Mouse (Mus musculus) ZHBTc4 (cell line): Measurements from ENCODE around the gene Arhgap15.

Source experiments
- DNase-seq: peaks from one replicate; pipeline ENCODE4 v3.0.0-alpha.2; 2011; ENCODE audit warnings: low read depth, low spot score

Gene Arhgap15

DNA sequence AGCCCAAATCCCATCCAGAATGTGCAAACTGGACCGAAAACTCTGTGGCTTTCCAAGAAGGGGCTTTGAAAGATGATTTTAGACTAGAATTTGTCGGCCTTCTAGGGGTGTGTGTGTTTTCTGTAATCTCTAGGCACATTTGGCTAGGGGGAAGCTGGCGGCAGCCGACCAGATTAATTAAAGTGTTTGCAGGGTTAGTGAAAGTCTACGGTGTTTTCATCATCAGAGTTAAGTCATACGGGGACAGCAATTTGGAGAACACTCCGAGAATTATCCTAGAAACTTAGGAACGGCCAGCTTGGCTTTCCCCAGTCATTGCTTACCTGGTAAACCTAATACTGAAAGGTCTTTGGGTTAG, 356.6 kb downstream of the Arhgap15 start:
- DNase-seq = no peak

GRCm38 (mm10) chr2:44106359-44106758, 357.7 kb downstream of the Arhgap15 start:
- no peak for DNase-seq

DNA sequence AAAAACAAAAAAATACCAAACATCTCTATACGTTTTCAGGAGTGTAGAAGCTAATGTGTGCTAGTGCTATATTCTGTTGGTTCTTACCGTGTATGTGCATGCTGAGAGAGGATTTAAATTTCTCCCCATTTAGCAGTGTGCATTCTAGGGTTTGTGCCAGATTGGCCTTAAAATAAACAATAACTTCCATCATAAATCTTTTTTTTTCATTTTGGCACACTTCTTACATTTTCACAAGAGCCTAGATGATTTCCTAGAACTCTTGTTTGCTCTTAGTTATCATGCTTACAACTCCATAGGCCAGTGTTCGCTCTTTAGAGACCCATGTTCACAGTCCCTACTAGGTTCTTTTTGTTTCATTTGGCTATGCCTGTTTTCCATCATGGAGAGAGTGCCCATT, 362.7 kb downstream of the Arhgap15 start:
- no peak for DNase-seq

GRCm38 (mm10) chr2:44112990-44113798, 364.6 kb downstream of the Arhgap15 start:
- no peak for DNase-seq

- DNase-seq = no peak
Observed at GRCm38 (mm10) chr2:44114296-44114695, 365.7 kb downstream of the Arhgap15 start.

DNA sequence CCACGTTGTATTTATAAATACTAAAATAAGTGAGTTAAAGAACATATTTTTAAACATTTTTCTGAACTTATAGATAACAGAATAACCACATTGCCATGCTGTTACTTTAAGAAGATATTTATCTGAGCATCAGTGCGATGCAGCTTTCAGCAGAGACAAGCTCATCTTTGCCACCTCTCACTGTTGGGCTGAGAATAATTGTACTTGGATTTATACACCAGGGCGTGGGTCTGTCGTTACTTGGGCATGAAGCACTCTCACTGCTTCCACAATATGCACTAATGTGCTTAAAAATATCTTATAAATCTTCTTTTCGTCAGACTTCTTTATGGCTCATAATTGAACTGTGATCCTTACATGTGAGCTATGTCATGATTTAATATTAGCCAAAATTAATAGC, 372.5 kb downstream of the Arhgap15 start:
- no peak for DNase-seq

DNA sequence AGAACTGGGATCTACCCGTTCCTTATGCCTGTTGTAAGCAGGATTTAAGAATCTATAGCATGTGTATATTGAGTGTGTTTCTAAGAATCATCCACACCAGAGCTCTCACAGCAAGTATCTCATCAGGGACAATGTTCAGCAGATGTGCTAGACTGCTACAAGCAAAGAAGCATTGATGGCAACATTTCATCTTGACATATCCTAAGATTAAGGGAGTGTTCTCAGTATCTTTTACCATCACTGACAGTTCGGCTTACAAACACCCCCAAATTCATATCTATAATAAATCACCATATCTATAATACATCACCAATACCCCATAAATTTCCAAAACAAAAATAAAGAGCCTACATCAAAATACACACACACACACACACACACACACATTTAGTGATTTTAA, 374.6 kb downstream of the Arhgap15 start:
- no peak for DNase-seq

DNA sequence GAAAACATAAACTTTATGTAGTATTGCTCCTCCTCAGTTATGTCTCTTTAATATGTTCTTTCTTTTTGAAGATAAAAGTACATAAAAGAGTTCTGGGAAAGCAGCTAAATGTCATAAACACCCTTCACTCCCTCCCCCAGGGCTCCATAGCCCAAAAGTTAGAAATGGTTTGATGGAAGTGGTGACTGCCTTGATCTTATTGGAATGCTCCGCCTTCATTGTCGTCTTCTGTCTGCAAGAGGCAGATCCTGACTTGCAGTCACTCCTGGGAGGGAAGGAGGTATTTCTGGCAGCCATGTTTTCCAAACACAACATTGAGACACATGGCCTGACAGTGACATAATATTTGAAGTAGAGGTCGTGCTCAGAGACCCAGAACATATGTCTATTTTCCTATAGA, 375.5 kb downstream of the Arhgap15 start:
- DNase-seq = no peak

DNA sequence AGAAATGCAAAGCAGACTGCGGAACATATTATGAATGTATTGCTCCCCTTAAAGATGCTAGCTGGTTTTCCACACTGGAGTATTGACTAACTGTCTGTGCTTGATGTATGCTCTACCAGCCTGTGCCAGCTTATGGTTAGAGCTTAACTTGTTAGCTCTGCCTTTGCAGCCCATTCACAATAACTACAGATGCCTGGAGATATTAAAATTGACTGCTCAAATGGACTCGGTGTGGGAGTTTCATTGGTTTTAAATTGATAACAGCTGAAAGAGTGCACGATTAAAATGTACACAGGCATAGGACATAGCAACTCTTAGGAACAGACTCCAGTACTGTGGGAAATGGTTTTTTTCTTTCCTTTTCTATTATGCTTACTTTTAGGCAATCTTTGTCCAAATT, 376.1 kb downstream of the Arhgap15 start:
- DNase-seq = no peak

GRCm38 (mm10) chr2:44126044-44126695, 377.5 kb downstream of the Arhgap15 start:
- DNase-seq = no peak

DNA sequence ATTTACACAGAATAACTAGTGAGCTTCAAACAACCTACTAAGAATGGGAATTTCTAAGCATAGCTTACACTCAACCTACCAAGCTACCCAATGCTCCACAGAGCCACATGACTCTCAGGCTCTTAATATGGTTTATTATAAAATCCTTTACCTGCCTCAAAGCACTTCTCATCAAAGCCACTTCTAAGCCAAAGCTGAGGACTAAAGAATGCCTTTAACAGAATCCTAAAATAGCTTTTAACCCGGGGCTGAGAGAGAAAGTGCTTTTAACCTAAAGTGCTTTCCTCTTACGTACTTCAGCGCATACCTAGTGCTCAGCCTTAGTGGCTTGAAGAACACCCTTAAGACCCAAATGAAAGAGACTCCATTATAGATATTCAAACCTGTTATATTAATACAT, 380.9 kb downstream of the Arhgap15 start:
- DNase-seq = no peak

- no peak for DNase-seq
Observed at GRCm38 (mm10) chr2:44131271-44131670, 382.6 kb downstream of the Arhgap15 start.

GRCm38 (mm10) chr2:44134796-44135195, 386.2 kb downstream of the Arhgap15 start:
- no peak for DNase-seq

GRCm38 (mm10) chr2:44140455-44140854, 391.8 kb downstream of the Arhgap15 start:
- DNase-seq = no peak

- DNase-seq = no peak
Observed at GRCm38 (mm10) chr2:44142152-44142551, 393.5 kb downstream of the Arhgap15 start.

- DNase-seq = no peak
Observed at GRCm38 (mm10) chr2:44142611-44143010, 394.0 kb downstream of the Arhgap15 start.

DNA sequence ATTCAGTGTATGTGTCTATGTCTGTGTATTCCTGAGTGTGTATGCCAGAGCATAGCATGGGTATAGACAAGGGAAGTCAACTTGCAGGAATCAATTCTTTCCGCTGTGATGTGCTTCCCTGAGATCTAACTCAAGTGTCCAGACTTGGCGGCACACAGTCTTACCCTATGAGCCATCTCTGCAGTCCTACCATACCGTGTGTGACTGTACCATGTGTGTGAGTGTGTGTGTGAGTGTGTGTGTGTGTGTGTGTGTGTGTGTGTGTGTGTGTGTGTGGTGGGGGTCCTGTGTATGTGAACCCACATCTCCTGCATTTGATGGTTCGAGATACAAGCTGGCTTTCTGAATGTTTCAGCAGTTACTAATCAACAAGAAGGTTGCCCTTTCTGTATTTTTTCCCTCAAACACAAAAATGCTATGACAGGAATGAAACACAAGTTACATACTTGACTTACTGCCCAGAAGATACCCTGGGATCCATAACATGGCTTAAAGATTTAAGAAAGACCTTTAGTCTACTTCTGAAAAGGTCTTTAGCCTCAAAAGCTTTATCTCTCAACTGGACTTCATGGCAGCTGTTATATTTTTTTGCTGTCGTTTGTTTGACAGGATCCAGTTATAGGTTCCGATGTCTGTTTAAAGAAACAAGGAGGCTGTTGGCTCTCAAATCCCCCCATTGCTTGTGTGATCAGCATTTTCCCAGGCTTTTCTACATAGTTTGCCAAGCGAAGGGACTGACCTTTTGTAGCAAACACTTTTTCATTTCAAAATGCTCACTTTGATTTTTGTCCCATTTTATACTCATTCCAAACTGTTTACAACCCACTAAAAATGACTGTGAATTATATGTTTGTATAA, 397.7 kb downstream of the Arhgap15 start:
- DNase-seq = no peak

- no peak for DNase-seq
Observed at GRCm38 (mm10) chr2:44147486-44147885, 398.9 kb downstream of the Arhgap15 start.

- no peak for DNase-seq
Observed at GRCm38 (mm10) chr2:44147971-44148370, 399.3 kb downstream of the Arhgap15 start.

DNA sequence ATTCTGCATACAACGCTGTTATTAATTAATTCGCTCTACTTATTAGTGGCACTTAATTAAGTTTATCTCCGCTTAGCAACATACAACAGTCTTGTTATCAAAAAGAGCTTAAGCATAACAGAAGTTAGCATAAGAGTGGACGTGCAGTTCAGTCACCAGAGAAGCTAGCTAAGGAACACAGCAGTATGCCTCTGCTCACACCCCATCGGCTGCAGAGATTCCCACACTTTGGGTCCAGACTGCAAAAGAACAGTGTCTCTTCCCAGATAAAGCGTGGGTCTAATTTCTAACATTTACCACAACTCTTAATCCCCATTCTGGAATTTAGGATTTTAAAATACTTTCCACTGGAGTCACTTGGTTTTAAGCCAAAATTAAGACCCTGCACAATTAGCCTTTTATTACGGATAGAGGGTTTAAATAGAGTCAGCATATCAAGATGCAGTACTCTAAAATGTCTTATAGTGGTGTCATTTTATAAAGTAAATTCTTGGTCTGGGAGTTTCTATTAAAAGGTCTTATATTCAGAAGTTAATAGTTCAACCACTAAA, 400.0 kb downstream of the Arhgap15 start:
- DNase-seq = no peak

DNA sequence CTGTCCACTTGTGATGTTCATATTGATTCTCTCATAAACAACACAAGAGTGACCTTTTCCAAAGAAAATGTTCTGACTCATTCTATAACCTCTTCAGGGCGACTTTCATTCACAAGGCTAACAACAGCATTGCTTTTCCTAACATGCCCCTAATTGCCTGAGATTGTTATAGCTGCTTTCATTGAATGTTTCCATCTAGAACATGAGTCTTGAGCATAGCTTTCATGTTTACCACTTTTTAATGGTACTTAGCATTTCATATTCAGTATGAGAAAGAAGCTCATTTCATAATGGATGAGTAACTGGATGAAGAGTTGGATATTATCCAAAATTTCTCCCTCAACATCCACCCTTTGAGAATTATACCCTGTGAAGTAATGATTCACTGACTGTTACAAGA, 403.7 kb downstream of the Arhgap15 start:
- no peak for DNase-seq

- no peak for DNase-seq
Observed at GRCm38 (mm10) chr2:44160358-44160757, 411.7 kb downstream of the Arhgap15 start.
